Mouse (Mus musculus): ENCODE results near the gene Gbp2b.

- no peak for TF ChIP-seq POLR2A (IDR thresholded peaks at IDR 0.05; ENCODE audit: insufficient read depth, low read depth, low read length)
- TF ChIP-seq CTCF (IDR thresholded peaks at IDR 0.05): no peak
- no peak for TF ChIP-seq EP300 (IDR thresholded peaks at IDR 0.05; ENCODE audit: insufficient read depth, low read depth, low read length)
These were observed 7.3 kb upstream of the Gbp2b start for GRCm38 (mm10) chr3:142587386-142587785.
